Mouse (Mus musculus): ENCODE data around the gene Trp53bp2. TPM values are rescaled to one million over a fixed set of nuclear protein-coding genes. Genes with fewer than 3 reads are reported as not detected.

Trp53bp2 gene
- total RNA-seq (2021), result 10 to 100 TPM; 26.0 to 29.3 TPM

- peak; percentile 99 to 100 for DNase-seq (ENCODE audit: extremely low spot score in 1 of 2, low spot score in 1 of 2)
Measured at GRCm38 (mm10) chr1:182408684-182409327, at the start of gene Trp53bp2. TSS of gene Trp53bp2 (plus strand) at chr1:182409172.

GRCm38 (mm10) chr1:182362703-182363102, 46.3 kb upstream of the Trp53bp2 start:
- DNase-seq (ENCODE audit: extremely low spot score in 1 of 2, low spot score in 1 of 2), result no peak

- DNase-seq (ENCODE audit: extremely low spot score in 1 of 2, low spot score in 1 of 2), result no peak
Measured at GRCm38 (mm10) chr1:182363683-182364404, 45.1 kb upstream of the Trp53bp2 start.

- DNase-seq (ENCODE audit: extremely low spot score in 1 of 2, low spot score in 1 of 2), result no peak
Measured at GRCm38 (mm10) chr1:182368309-182368708, 40.7 kb upstream of the Trp53bp2 start.

GRCm38 (mm10) chr1:182368782-182369181, 40.2 kb upstream of the Trp53bp2 start:
- no peak for DNase-seq (ENCODE audit: extremely low spot score in 1 of 2, low spot score in 1 of 2)

- DNase-seq (ENCODE audit: extremely low spot score in 1 of 2, low spot score in 1 of 2), result no peak
Measured at GRCm38 (mm10) chr1:182369435-182369834, 39.5 kb upstream of the Trp53bp2 start.

- no peak for DNase-seq (ENCODE audit: extremely low spot score in 1 of 2, low spot score in 1 of 2)
Measured at GRCm38 (mm10) chr1:182371891-182372290, 37.1 kb upstream of the Trp53bp2 start.

- DNase-seq (ENCODE audit: extremely low spot score in 1 of 2, low spot score in 1 of 2), result peak in 1 of 2 experiments; percentile 15
Measured at GRCm38 (mm10) chr1:182376221-182376620, 32.8 kb upstream of the Trp53bp2 start.

GRCm38 (mm10) chr1:182376826-182377225, 32.1 kb upstream of the Trp53bp2 start:
- no peak for DNase-seq (ENCODE audit: extremely low spot score in 1 of 2, low spot score in 1 of 2)

- DNase-seq (ENCODE audit: extremely low spot score in 1 of 2, low spot score in 1 of 2), result no peak
Measured at GRCm38 (mm10) chr1:182377519-182377918, 31.5 kb upstream of the Trp53bp2 start.

GRCm38 (mm10) chr1:182378205-182378835, 30.7 kb upstream of the Trp53bp2 start:
- DNase-seq (ENCODE audit: extremely low spot score in 1 of 2, low spot score in 1 of 2), result no peak

GRCm38 (mm10) chr1:182378876-182379275, 30.1 kb upstream of the Trp53bp2 start:
- no peak for DNase-seq (ENCODE audit: extremely low spot score in 1 of 2, low spot score in 1 of 2)

- no peak for DNase-seq (ENCODE audit: extremely low spot score in 1 of 2, low spot score in 1 of 2)
Measured at GRCm38 (mm10) chr1:182380683-182381082, 28.3 kb upstream of the Trp53bp2 start.

GRCm38 (mm10) chr1:182381327-182381726, 27.6 kb upstream of the Trp53bp2 start:
- no peak for DNase-seq (ENCODE audit: extremely low spot score in 1 of 2, low spot score in 1 of 2)

GRCm38 (mm10) chr1:182383096-182383495, 25.9 kb upstream of the Trp53bp2 start:
- no peak for DNase-seq (ENCODE audit: extremely low spot score in 1 of 2, low spot score in 1 of 2)

GRCm38 (mm10) chr1:182386449-182386848, 22.5 kb upstream of the Trp53bp2 start:
- DNase-seq (ENCODE audit: extremely low spot score in 1 of 2, low spot score in 1 of 2), result no peak

GRCm38 (mm10) chr1:182388729-182389128, 20.2 kb upstream of the Trp53bp2 start:
- no peak for DNase-seq (ENCODE audit: extremely low spot score in 1 of 2, low spot score in 1 of 2)

- DNase-seq (ENCODE audit: extremely low spot score in 1 of 2, low spot score in 1 of 2), result peak in 1 of 2 experiments; percentile 21
Measured at GRCm38 (mm10) chr1:182398171-182398570, 10.8 kb upstream of the Trp53bp2 start.

GRCm38 (mm10) chr1:182398780-182399179, 10.2 kb upstream of the Trp53bp2 start:
- DNase-seq (ENCODE audit: extremely low spot score in 1 of 2, low spot score in 1 of 2), result no peak

- DNase-seq (ENCODE audit: extremely low spot score in 1 of 2, low spot score in 1 of 2), result no peak
Measured at GRCm38 (mm10) chr1:182399205-182399604, 9.8 kb upstream of the Trp53bp2 start.

- no peak for DNase-seq (ENCODE audit: extremely low spot score in 1 of 2, low spot score in 1 of 2)
Measured at GRCm38 (mm10) chr1:182399908-182400307, 9.1 kb upstream of the Trp53bp2 start.

Data from layer of hippocampus, postnatal 25 days (tissue).